Mouse (Mus musculus): ENCODE results near the gene Gipc3. TPM values are rescaled to one million over a fixed set of nuclear protein-coding genes. Genes with fewer than 3 reads are reported as not detected.

Gipc3 gene
- under 1 TPM; 0.66 to 0.86 TPM for total RNA-seq (2021)
- long read RNA-seq, experiment 1: 0 reads
- long read RNA-seq, experiment 2: 0 reads

DNA sequence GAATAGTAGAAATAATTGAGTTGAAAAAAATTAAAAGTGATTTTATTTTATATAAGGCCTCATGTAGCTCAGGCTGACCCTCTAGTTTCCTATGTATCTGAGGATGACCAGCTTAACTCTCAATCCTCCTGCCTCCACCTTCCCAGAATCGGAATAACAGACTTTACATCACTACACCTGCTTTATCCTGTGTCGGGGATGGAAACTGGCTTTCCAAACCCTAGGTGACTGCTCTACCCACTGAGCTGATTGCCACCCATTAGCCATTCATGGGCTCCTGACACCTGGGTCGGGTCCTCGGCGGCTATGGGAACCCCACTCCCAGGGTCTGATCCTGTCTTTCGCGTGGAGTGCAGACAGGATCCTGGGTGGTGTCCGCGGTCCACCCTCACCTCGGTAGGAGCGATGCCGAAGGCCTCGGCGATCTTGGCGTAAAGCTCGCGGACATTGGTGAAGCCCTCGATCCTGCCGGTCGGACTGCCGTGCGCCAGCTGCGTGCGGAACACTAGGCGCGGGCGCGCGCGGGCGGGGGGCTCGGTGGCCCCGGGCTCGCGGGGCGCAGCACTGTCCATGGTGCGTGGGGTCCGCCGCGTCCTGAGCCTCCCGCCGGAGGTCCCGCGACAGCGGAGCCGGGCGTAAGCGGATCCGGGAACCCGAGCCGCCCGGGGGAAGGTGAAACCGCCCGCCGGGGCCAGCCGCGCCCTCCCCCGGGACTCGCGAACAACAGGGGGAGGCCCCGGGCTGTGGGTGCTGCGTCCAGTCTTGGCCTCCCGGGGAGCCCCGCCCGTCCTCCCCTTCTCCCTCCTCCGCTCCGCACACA, at the start of gene Gipc3:
TSS of gene Gipc3 (minus strand) at position 581 of the 820 bp plus-strand sequence.
- DNase-seq (ENCODE audit: low spot score in 2 of 2): no peak

DNA sequence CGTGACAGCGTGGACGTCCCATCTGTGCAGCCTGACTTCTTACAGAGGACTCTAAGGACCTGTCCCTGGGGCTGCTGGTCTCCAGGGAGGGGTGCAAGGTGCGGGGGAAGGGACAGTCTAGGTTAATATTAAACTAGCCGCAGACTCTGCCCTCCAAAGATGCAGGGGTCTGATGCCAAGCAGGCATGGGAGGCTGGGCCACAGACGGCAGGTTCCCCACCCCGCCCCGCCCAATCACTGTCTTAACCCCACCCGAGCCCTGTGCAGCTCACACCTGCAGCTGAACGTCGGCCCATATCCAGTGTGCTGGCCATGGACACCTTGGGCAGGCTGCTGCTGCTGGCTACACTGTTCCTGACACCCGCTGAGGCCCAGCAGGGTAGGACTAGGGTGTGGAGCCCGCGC, 49.7 kb upstream of the Gipc3 start, which contains the start of gene Smim24:
TSS of gene Smim24 (plus strand) at position 271 of the 405 bp plus-strand sequence.
- no peak for DNase-seq (ENCODE audit: low spot score in 2 of 2)

DNA sequence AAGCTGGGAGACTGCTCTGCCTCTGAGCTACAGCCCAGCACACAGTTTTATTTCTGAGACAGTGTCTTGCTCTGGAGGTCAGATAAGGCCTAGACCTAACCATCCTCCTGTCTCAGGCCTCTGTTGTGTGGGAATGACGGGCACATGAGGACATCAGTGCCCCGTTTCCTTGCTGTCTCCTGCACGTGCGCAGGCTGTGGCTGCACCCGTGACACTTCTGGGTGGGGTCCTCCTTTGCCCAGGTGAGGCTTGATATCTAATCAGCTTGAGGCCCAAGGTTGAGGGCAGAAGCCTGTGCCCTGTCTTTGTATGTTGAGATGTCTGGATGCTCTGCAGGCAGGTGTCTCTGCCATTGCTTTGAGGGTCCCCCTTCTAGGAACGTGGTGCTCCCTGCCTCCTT, 49.2 kb upstream of the Gipc3 start:
- no peak for DNase-seq (ENCODE audit: low spot score in 2 of 2)

DNA sequence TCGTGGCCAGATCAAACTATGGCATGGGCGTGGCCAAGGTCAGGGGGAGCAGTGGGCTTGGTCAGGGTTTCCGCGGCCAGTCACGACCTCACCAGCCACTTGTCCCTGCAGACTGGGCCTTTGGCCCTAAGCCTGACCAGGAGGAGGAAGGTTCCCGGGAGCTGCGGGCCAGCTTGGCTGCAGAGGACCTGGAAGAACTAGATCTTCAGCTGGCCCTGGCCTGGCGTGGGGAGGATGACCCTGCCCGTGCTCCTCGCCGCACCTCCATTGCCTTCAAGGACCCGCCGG, 47.6 kb upstream of the Gipc3 start:
- no peak for DNase-seq (ENCODE audit: low spot score in 2 of 2)

DNA sequence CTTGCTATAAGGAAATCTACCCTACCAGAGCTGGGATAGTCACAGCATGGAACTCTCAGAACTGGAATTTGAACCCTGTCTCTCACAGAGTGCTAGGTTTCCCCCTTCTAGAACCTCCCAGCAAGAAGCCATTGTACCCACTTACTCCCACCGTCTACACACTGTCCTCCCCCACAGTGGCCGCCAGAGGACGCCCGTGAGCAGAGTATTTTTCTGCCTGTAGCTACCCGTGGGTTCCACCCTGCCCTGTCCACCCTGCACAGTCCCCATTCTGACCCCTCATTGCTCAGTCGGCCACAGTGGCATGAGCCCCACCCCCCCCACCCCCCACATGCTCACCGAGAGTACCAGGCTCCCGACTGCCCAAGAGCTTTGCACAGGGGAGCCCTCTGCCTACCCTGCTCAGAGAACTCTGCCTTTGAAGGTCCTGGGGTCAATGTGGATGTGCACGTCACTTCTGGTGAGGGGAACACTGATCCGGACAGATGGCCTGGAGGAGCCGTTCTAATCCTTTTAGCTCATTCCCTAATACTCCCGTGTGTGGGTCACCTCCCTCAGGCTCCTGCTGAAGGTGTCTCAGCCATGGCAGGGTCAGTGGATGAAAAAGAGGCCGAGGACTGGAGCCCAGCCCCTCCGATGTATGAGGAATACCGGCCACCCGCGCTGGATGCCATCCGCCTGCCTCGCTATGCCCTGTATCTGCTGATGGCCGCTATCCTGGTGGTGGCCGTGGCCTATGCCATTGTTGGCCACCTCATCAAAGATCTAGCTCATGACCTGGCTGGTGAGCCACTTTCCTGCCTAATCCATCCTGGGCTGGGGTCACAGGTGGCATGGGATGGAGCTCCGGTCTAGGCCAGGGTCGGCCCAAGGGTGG, 47.0 kb upstream of the Gipc3 start:
- peak in 1 of 2 experiments; percentile 76 for DNase-seq (ENCODE audit: low spot score in 2 of 2)

DNA sequence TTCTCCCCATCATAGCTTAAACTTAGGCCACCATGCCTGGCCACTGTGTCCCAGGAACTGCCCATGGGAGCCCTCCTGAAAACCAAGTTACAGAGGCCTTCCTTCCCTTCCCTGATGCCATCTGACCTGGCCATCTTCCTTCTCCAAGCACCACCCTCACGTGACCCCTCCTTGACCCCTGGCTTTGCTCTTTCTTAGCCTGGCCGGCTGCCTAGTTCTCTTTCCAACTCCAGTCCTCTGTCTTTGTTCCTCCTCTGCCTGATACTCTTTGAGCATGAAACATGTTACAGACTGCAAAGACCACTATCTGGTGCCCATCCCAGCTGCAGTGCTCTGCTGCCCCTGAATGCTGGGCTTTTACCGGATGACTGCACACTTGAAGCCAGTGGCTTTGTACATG, 46.3 kb upstream of the Gipc3 start:
- DNase-seq (ENCODE audit: low spot score in 2 of 2): no peak

DNA sequence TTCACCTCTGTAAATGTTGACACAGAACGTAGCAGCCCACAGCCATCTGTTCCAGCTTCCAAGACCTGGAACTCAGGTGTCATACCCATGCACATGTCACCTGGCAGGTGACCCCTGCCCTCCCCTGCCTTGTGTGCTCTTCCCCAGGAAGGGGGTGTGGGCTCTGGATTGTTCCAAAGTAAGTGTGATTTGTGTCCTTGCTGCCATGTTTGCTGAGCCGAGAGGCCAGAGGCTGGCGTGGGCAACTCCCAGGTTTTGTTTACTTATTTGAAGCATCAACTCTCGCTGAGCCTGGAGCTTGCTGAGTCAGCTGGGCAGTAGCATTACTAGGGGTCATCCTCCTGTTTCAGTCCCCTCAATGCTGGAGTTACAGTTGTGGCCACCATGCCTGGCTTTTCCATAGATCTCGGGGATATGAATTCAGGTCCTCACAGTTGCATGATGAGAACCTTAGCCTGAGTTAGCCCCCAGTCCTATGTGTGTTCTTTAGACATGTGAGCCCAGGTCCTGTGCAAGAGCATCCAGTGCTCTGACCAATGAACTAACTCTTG, 45.5 kb upstream of the Gipc3 start, which contains the start of gene Gm48552:
TSS of gene Gm48552 (plus strand) at position 501 of the 551 bp plus-strand sequence.
- no peak for DNase-seq (ENCODE audit: low spot score in 2 of 2)

DNA sequence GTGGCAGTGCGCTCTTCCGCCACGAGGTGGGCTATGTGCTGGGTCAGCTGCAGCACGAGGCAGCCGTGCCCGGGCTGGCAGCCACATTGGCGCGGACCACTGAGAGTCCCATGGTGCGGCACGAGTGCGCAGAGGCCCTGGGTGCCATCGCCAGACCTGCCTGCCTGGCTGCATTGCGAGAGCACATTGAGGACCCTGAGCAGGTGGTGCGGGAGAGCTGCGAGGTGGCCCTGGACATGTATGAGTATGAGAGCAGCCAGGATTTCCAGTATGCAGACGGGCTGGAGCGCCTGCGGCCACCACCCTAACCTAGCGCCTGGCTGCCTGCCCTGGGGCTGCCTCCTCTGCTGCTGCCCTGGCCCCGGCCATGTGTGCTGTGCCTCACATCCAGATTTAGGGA, 44.6 kb upstream of the Gipc3 start:
- DNase-seq (ENCODE audit: low spot score in 2 of 2): no peak

DNA sequence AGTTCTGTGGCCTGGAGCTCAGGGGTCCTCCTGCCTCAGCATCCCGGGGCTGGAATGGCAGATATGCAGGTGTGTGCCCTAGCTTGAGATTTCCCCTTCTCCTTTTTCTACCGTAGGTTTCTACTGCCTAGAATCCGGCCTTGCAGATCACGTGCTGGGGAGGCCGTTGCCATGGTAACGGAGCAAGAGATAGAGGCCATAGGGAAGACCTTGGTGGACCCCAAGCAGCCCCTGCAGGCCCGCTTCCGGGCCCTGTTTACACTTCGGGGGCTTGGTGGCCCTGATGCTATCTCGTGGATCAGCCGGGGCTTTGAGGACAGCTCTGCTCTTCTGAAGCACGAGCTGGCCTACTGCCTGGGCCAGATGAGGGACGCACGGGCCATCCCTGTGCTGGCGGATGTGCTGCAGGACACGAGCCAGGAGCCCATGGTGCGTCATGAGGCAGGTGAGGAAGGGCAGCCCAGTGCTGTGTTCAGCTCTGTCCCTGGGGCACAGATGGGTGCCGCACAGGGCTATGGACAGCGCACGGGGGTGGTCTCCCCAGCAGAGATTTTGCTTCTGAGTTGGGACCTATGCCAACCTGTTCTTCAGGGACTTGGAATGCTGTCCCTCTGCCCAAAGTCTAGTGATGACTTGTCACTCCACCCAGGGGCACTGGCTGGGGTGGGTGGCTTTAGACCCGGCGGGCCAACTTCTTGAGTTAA, 42.7 kb upstream of the Gipc3 start:
- DNase-seq (ENCODE audit: low spot score in 2 of 2): no peak

DNA sequence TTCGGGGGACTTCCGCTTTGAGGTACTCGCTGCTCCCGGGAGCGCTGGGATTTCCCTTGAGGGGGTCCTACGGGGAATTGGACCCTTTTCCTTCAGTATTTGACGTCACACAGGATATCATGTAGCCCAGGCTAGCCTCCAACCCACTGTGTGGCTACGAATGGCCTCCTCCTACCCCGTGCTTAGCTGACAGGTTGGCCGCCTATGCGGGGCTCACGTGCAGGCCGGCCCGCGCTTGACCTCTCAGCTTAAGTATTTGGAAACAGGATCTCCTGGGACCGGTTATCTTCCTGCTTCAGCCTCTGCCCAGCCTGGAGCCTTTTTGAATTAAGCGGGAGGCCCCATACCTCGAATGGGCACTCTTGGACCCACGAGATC, 41.5 kb upstream of the Gipc3 start:
- no peak for DNase-seq (ENCODE audit: low spot score in 2 of 2)

DNA sequence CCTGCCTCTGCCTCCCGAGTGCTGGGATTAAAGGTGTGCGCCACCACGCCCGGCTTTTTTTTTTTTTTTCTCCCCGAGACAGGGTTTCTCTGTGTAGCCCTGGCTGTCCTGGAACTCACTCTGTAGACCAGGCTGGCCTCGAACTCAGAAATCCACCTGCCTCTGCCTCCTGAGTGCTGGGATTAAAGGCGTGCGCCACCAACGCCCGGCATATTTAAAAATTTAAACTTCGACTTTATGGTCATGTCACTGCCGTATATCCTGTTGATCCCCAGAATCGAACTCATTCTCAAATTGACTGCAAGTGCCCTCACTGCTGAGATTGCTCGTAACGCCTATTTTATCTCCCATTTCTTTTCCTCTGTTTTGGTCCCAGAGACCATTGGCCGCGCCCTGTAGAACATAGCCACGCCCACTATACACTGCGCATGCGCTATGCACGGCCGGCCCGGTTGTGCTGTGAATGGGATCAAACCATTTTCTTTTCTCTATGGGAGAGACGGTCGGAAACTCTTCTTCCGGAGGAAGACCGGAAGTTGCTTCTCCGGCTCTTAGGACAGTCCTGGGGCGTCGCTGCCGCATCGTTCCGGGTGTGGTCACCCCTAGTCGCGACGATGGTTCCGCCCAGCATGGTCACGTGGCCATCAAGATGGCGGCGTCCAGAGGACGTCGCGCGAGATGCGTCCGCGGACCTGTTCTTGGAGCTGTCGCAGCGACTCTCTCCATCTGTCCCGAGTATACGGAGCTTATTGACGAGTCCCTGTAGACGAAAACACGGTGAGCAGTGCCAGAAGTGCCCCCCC, 40.9 kb upstream of the Gipc3 start, which contains the start of the genes Dohh and Gm48551:
TSS of gene Dohh (plus strand) at position 627 of the 803 bp plus-strand sequence.
TSS of gene Gm48551 (plus strand) at position 665 of the 803 bp plus-strand sequence.
- peak; percentile 96 to 99 for DNase-seq (ENCODE audit: low spot score in 2 of 2)

DNA sequence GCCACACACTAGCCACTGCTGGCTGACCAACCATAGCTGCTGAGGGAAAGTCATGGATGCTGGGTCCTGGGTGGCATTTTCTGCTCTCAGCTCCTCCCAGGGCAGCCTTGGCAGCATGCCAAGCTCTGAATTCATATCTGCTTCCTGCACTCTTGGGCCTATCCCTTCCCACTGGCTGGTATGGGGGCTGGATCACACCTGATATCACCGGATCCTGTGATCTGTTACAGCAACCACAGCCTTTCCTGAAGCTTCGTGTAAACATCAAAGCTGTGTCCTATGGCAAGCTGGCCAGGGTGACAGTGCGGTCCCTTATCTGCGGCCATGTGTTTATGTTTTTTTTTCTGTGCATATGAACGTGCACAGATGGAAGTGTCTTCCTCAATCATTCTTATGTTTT, 39.0 kb upstream of the Gipc3 start:
- no peak for DNase-seq (ENCODE audit: low spot score in 2 of 2)

DNA sequence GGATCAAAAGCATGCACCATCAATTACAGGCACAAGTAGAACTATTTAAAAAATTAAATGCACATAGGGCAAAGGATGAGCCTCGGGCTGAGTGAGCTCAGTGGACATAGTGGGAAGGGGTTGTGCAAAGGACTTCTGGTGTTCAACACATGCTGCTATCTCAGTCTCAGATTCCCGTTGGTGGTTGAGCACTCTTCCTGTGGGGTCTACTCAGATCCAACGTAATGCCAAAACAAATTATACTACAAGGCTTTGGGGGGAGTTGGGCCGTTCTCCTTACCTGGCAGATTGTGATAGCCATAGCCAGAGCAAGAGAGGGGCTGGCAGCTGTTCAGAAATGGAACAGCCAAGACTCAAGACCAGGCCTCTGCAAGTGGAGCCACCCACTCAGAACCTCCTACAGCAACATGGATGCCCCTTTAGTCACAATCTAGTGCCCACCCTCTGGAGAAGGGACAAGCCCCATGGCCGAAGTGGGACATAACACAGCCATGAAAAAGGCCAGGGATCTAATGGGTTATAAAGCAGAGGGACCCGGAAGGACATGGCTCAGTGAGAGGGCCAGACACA, 36.8 kb upstream of the Gipc3 start:
- no peak for DNase-seq (ENCODE audit: low spot score in 2 of 2)

DNA sequence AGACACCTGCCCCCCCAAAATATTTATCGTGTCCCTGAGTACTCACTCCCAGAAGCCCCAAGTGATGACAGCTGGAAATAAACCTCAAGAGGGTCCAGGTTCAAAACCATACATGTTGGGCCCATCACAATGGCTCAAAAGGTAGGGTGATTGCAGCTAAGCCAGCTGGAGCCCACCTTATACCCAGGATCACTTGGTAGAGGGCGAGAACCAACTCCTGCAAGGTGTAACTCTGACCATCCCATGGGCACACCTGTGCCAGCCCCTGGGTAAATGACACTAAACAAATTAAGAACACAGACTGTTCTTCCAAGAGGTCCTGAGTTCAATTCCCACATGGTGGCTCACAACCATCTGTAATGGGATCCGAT, 36.1 kb upstream of the Gipc3 start:
- no peak for DNase-seq (ENCODE audit: low spot score in 2 of 2)

DNA sequence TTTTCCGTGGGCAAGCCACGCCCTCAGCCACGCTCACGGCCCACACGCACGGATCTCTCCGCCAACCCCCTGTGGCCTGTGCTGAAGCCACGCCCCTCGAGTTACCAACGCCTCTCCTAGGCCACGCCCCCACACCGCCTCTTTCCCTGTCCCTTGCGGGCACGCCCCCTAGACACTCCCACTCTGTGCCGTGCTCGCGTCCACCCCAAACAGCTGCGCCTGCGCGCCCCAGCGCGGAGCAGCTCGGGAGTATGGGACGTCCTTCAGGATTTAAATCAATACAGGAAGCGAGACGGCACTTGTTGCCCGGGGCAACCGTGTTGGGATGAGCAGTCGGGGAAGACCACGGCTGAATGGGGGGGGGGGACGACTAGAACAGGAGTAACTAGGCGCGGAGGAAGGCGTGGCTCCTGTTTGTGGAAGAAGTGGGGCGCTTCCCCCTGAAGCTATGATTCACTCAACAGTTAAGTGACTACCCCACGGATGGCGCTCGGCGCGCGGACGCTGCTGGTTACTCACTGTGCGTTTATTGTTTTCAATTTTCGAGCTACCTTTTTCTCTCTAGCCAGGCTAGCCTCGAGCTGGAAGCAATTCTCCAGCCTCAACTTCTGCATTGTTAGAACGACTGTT, 35.6 kb upstream of the Gipc3 start:
- DNase-seq (ENCODE audit: low spot score in 2 of 2): peak; percentile 100

DNA sequence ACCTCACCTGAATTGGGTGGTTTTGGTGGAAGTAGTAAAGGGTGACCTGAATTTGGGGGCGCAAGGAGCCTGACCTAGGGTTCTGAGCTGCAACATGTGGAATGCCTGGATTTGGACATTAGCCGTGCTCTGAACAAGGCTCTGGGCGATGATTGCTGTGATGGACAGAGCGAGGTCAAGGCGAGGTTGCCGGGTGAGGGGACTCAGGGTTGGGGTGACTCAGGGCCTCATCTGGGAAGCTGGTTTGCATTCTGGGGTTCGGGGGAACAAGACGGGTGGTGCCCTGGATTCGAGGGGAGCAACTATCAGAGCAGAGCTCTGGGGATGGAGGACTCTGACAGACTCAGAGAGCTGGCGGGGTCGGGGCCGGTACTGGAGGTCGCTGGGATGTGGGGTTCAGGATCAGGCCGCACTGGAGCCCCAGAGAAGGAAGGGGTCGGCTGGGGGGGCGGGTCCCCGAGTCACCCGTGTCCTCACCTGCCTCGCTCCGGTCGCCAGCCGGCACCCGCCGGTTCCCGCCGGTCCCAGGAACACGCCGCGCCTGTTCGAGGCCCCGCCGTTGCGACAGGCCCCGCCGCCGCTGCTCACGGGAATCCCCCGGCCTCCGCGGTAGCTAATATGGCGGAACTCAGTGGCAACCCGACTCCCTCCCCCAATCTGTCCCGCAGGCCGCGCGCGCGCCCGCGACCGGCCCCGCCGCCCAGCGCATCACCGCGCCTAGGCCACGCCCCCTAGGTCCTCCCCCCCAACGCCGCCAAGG, 34.9 kb upstream of the Gipc3 start, which contains the start of gene Fzr1:
TSS of gene Fzr1 (minus strand) at position 724 of the 760 bp plus-strand sequence.
- DNase-seq (ENCODE audit: low spot score in 2 of 2): no peak

DNA sequence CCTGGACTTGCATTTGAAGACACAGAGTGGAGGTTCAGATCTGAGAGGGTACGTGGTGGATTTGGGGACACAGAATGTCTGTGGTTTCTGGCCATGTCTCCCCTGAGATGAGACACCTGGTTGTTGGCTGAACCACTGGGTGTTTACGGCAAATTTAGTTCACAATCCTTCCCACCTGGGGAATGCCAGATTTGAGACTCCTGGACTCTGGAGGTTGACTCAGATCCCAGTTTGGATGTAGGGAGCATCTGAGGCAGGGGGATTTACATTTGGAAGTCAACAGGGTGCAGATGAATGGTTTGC, 34.2 kb upstream of the Gipc3 start:
- DNase-seq (ENCODE audit: low spot score in 2 of 2): no peak

DNA sequence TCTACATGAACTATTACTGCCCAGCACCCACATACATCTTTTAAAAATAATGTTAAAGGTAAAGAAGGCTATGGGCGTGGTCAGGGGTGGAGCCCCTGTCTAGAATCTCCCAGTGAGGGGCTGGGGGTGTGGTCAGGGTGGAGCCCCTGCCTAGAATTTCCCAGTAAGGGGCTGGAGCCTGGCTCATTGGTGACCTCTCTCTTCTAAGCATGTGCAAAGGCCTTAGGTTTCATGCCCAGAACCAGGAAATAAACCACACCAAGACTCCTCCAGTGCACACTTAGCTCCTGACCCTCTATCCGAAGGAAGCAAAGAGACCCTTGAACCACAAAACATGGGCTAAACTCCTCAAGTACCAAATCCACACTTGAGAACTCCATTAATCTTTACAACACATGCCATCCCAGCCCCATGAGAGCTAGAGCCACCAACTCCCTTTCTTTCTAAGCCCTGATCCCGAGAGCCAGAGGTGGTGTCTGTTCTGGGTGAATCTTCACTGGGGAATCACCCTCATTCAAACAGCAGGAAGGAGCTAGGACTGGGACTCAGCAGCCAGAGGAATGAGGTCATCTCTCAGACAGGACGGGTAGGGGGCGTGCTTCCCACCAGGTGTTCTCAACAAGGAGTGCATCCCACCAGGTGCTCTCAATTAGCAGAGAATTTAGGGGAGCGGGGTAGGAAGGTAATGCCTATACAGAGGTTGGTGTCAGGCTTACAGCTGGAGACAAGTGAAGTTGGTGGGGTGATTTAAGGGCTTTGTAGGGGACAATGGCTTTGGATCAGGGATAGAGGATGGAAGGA, 33.7 kb upstream of the Gipc3 start:
- no peak for DNase-seq (ENCODE audit: low spot score in 2 of 2)

Measured in gastrocnemius, postnatal 4 days (tissue).